Mouse (Mus musculus): ENCODE data around the gene Gstt4.

Gene Gstt4

GRCm38 (mm10) chr10:75796731-75797516 lies 25.4 kb downstream of the Gstt4 start:
- in situ Hi-C loops (cut with MboI; ENCODE audit: unreplicated experiment in 2 of 2) = no loop called here

- in situ Hi-C loops (cut with MboI; ENCODE audit: unreplicated experiment in 2 of 2) = no loop called here
These were observed 27.5 kb downstream of the Gstt4 start for GRCm38 (mm10) chr10:75794880-75795279.

GRCm38 (mm10) chr10:75790773-75791172 lies 31.6 kb downstream of the Gstt4 start:
- in situ Hi-C loops (cut with MboI; ENCODE audit: unreplicated experiment in 2 of 2) = no loop called here

- in situ Hi-C loops (cut with MboI; ENCODE audit: unreplicated experiment in 2 of 2) = no loop called here
These were observed 32.5 kb downstream of the Gstt4 start for GRCm38 (mm10) chr10:75789841-75790240.

- in situ Hi-C loops (cut with MboI; ENCODE audit: unreplicated experiment in 2 of 2) = no loop called here
These were observed 33.1 kb downstream of the Gstt4 start for GRCm38 (mm10) chr10:75789081-75789735.

GRCm38 (mm10) chr10:75788277-75788676 lies 34.1 kb downstream of the Gstt4 start:
- in situ Hi-C loops (cut with MboI; ENCODE audit: unreplicated experiment in 2 of 2) = no loop called here

GRCm38 (mm10) chr10:75785442-75785841 lies 36.9 kb downstream of the Gstt4 start:
- in situ Hi-C loops (cut with MboI; ENCODE audit: unreplicated experiment in 2 of 2) = no loop called here

GRCm38 (mm10) chr10:75780769-75781578 lies 41.4 kb downstream of the Gstt4 start, which contains the start of the genes Gm20441 and Gstt3:
Gm20441 (minus strand) TSS chr10:75780954.
Gstt3 (minus strand) TSS chr10:75781414.
- in situ Hi-C loops (cut with MboI; ENCODE audit: unreplicated experiment in 2 of 2) = loop anchor here in 1 of 2 experiments (5.0 kb wide), 1 partner anchor 46 kb away; no protein-coding TSS in a partner anchor

GRCm38 (mm10) chr10:75779206-75780174 lies 42.9 kb downstream of the Gstt4 start:
- in situ Hi-C loops (cut with MboI; ENCODE audit: unreplicated experiment in 2 of 2) = loop anchor here in 1 of 2 experiments (5.0 kb wide), 1 partner anchor 48 kb away; no protein-coding TSS in a partner anchor

GRCm38 (mm10) chr10:75777885-75778284 lies 44.5 kb downstream of the Gstt4 start:
- in situ Hi-C loops (cut with MboI; ENCODE audit: unreplicated experiment in 2 of 2) = no loop called here

- in situ Hi-C loops (cut with MboI; ENCODE audit: unreplicated experiment in 2 of 2) = no loop called here
These were observed 45.8 kb downstream of the Gstt4 start for GRCm38 (mm10) chr10:75776562-75776961.

- in situ Hi-C loops (cut with MboI; ENCODE audit: unreplicated experiment in 2 of 2) = no loop called here
These were observed 47.8 kb downstream of the Gstt4 start for GRCm38 (mm10) chr10:75774587-75774986.

GRCm38 (mm10) chr10:75774102-75774501 lies 48.2 kb downstream of the Gstt4 start:
- in situ Hi-C loops (cut with MboI; ENCODE audit: unreplicated experiment in 2 of 2) = no loop called here

- in situ Hi-C loops (cut with MboI; ENCODE audit: unreplicated experiment in 2 of 2) = no loop called here
These were observed 49.3 kb downstream of the Gstt4 start, which contains the start of gene Ddt for GRCm38 (mm10) chr10:75772795-75773664. Ddt (minus strand) TSS chr10:75773414.

GRCm38 (mm10) chr10:75767756-75768155 lies 54.6 kb downstream of the Gstt4 start:
- in situ Hi-C loops (cut with MboI; ENCODE audit: unreplicated experiment in 2 of 2) = loop anchor here in 1 of 2 experiments (5.0 kb wide), 2 partner anchors 65 to 175 kb away; no protein-coding TSS in a partner anchor

GRCm38 (mm10) chr10:75766856-75767255 lies 55.5 kb downstream of the Gstt4 start:
- in situ Hi-C loops (cut with MboI; ENCODE audit: unreplicated experiment in 2 of 2) = loop anchor here in 1 of 2 experiments (5.0 kb wide), 2 partner anchors 65 to 175 kb away; no protein-coding TSS in a partner anchor

Measured in v-Abl transformed pro-B cells (cell line).